Mouse (Mus musculus): ENCODE measurements around the gene Gm17402. TPM values are rescaled to one million over a fixed set of nuclear protein-coding genes. Genes with fewer than 3 reads are reported as not detected.

The Gm17402 gene
- total RNA-seq, 1 experiment, result not detected

- Histone ChIP-seq H3K9me3 (ENCODE audit: control insufficient read depth, insufficient read depth, low read depth, low read length) (no peaks in the 10 kb centered on the region), H3K36me3 (ENCODE audit: control insufficient read depth, insufficient read depth, low read length, poor library complexity, severe bottlenecking) (no peaks in the 10 kb centered on the region), H3K27ac (ENCODE audit: insufficient read depth, low read depth, low read length, poor library complexity, severe bottlenecking) (no peak overlapping the region), H3K4me3 (ENCODE audit: insufficient read depth in 1 of 2, low read depth in 1 of 2, low read length in 2 of 2, poor library complexity in 1 of 2, severe bottlenecking in 1 of 2) (no peak overlapping the region), H3K9ac (ENCODE audit: insufficient read depth, low read depth, low read length, poor library complexity, severe bottlenecking) (no peak overlapping the region), H3K4me1 (ENCODE audit: control insufficient read depth in 2 of 2, insufficient read depth in 2 of 2, low read length in 2 of 2, poor library complexity in 1 of 2) (no peaks in the 10 kb centered on the region)
- TF ChIP-seq ZC3H11A (IDR thresholded peaks at IDR 0.05; ENCODE audit: borderline replicate concordance, low read depth, low read length) (no peak), CHD2 (IDR thresholded peaks at IDR 0.05; ENCODE audit: low read depth, low read length) (no peak)
- in situ Hi-C loops (cut with MboI; ENCODE audit: low sequenced_read_pairs in 2 of 2, unreplicated experiment in 2 of 2), result loop anchor here in 1 of 2 experiments (25.0 kb wide), 1 partner anchor 1009 kb away; no protein-coding TSS in a partner anchor
- DNase-seq (ENCODE audit: low read depth, low spot score), result no peak
These were observed 28.3 kb downstream of the Gm17402 start for GRCm38 (mm10) chr3:67346674-67347073.

GRCm38 (mm10) chr3:67344599-67344998, 30.4 kb downstream of the Gm17402 start:
- in situ Hi-C loops (cut with MboI; ENCODE audit: low sequenced_read_pairs in 2 of 2, unreplicated experiment in 2 of 2), result loop anchor here in 1 of 2 experiments (25.0 kb wide), 1 partner anchor 1007 kb away; no protein-coding TSS in a partner anchor

GRCm38 (mm10) chr3:67343004-67343662, 31.8 kb downstream of the Gm17402 start:
- in situ Hi-C loops (cut with MboI; ENCODE audit: low sequenced_read_pairs in 2 of 2, unreplicated experiment in 2 of 2), result loop anchor here in 1 of 2 experiments (25.0 kb wide), 1 partner anchor 1006 kb away; no protein-coding TSS in a partner anchor
- no peak overlapping the region for H3K27ac ChIP-seq (ENCODE audit: insufficient read depth, low read depth, low read length, poor library complexity, severe bottlenecking)
- no peaks in the 10 kb centered on the region for H3K4me1 ChIP-seq (ENCODE audit: control insufficient read depth in 2 of 2, insufficient read depth in 2 of 2, low read length in 2 of 2, poor library complexity in 1 of 2)
- no peak for DNase-seq (ENCODE audit: low read depth, low spot score)
- TF ChIP-seq ZC3H11A (IDR thresholded peaks at IDR 0.05; ENCODE audit: borderline replicate concordance, low read depth, low read length), result no peak
- no peak for TF ChIP-seq MAFK (IDR thresholded peaks at IDR 0.05; ENCODE audit: insufficient read depth, low read depth, low read length)
- TF ChIP-seq HCFC1 (IDR thresholded peaks at IDR 0.05; ENCODE audit: borderline replicate concordance, insufficient read depth, low read length), result no peak
- TF ChIP-seq ZNF384 (IDR thresholded peaks at IDR 0.05; ENCODE audit: low read depth, low read length), result no peak
- no peak for TF ChIP-seq CHD2 (IDR thresholded peaks at IDR 0.05; ENCODE audit: low read depth, low read length)
- no peaks in the 10 kb centered on the region for H3K36me3 ChIP-seq (ENCODE audit: control insufficient read depth, insufficient read depth, low read length, poor library complexity, severe bottlenecking)
- H3K9ac ChIP-seq (ENCODE audit: insufficient read depth, low read depth, low read length, poor library complexity, severe bottlenecking), result no peak overlapping the region
- H3K4me3 ChIP-seq (ENCODE audit: insufficient read depth in 1 of 2, low read depth in 1 of 2, low read length in 2 of 2, poor library complexity in 1 of 2, severe bottlenecking in 1 of 2), result no peak overlapping the region
- H3K9me3 ChIP-seq (ENCODE audit: control insufficient read depth, insufficient read depth, low read depth, low read length), result no peaks in the 10 kb centered on the region

More at GRCm38 (mm10) chr3:67344599-67344998, 30.4 kb downstream of the Gm17402 start:
- DNase-seq (ENCODE audit: low read depth, low spot score), result peak; percentile 42
- Histone ChIP-seq H3K9ac (ENCODE audit: insufficient read depth, low read depth, low read length, poor library complexity, severe bottlenecking) (no peak overlapping the region), H3K4me1 (ENCODE audit: control insufficient read depth in 2 of 2, insufficient read depth in 2 of 2, low read length in 2 of 2, poor library complexity in 1 of 2) (no peaks in the 10 kb centered on the region), H3K36me3 (ENCODE audit: control insufficient read depth, insufficient read depth, low read length, poor library complexity, severe bottlenecking) (no peaks in the 10 kb centered on the region), H3K27ac (ENCODE audit: insufficient read depth, low read depth, low read length, poor library complexity, severe bottlenecking) (no peak overlapping the region), H3K4me3 (ENCODE audit: insufficient read depth in 1 of 2, low read depth in 1 of 2, low read length in 2 of 2, poor library complexity in 1 of 2, severe bottlenecking in 1 of 2) (no peak overlapping the region), H3K9me3 (ENCODE audit: control insufficient read depth, insufficient read depth, low read depth, low read length) (no peaks in the 10 kb centered on the region)
- TF ChIP-seq ZC3H11A (IDR thresholded peaks at IDR 0.05; ENCODE audit: borderline replicate concordance, low read depth, low read length) (peak; percentile 65), MAFK (IDR thresholded peaks at IDR 0.05; ENCODE audit: insufficient read depth, low read depth, low read length) (no peak)

- TF ChIP-seq CHD2 (IDR thresholded peaks at IDR 0.05; ENCODE audit: low read depth, low read length) (no peak), ZC3H11A (IDR thresholded peaks at IDR 0.05; ENCODE audit: borderline replicate concordance, low read depth, low read length) (no peak), MAFK (IDR thresholded peaks at IDR 0.05; ENCODE audit: insufficient read depth, low read depth, low read length) (no peak), HCFC1 (IDR thresholded peaks at IDR 0.05; ENCODE audit: borderline replicate concordance, insufficient read depth, low read length) (no peak), ZNF384 (IDR thresholded peaks at IDR 0.05; ENCODE audit: low read depth, low read length) (no peak)
- H3K9ac ChIP-seq (ENCODE audit: insufficient read depth, low read depth, low read length, poor library complexity, severe bottlenecking), result no peak overlapping the region
- no peaks in the 10 kb centered on the region for H3K9me3 ChIP-seq (ENCODE audit: control insufficient read depth, insufficient read depth, low read depth, low read length)
- H3K4me1 ChIP-seq (ENCODE audit: control insufficient read depth in 2 of 2, insufficient read depth in 2 of 2, low read length in 2 of 2, poor library complexity in 1 of 2), result no peaks in the 10 kb centered on the region
- no peak overlapping the region for H3K27ac ChIP-seq (ENCODE audit: insufficient read depth, low read depth, low read length, poor library complexity, severe bottlenecking)
- DNase-seq (ENCODE audit: low read depth, low spot score), result no peak
- no peak overlapping the region for H3K4me3 ChIP-seq (ENCODE audit: insufficient read depth in 1 of 2, low read depth in 1 of 2, low read length in 2 of 2, poor library complexity in 1 of 2, severe bottlenecking in 1 of 2)
- H3K36me3 ChIP-seq (ENCODE audit: control insufficient read depth, insufficient read depth, low read length, poor library complexity, severe bottlenecking), result no peaks in the 10 kb centered on the region
- in situ Hi-C loops (cut with MboI; ENCODE audit: low sequenced_read_pairs in 2 of 2, unreplicated experiment in 2 of 2), result loop anchor here in 1 of 2 experiments (25.0 kb wide), 1 partner anchor 1004 kb away; no protein-coding TSS in a partner anchor
These were observed 34.0 kb downstream of the Gm17402 start for GRCm38 (mm10) chr3:67340921-67341320.

Data from ES-E14 (cell line).